In the genomic region with DNA sequence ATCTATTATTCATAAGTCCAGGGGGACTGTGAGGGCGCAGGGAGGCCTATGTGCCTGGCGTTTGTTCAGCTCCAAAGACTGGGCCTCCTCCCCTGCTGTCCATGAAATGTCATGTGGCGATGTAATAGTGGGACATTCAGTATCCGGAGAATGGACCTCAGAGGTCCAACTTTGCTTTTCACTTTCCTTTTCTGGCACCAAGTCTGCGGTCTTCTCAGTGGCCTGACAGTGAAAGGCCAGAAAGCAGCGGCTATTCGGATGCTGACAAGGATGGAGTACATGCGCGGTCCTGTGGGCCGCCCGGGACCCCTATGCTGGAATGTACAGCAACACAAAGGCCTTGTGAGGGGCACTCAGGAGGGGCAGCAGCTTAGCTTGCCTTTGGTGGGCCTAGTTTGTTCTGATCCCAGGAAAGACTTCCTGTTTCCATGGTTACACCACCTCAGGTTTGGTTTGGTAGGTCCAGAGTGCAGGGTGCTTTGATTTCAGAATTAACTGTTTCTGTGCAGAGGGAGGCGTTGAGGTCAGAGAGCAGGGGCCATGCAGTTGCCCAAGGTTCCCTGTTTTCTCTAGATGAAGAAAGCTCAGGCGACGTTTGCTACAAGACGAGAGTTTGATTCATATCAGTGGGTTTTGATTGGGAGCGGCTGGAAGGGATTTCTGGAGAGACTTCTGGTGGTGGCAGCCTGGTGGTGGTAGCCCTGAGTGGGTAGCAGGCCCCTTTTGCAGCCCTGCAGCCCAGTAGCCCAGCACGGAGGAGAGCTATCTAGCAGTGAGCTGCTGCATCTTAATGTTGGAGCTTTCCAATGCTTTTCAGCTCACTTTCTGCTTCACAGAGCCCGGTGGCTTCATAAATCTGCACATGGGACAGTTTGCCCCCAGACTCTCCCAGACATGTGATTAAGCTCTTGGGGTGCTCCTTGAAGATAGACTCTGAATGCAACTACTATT, we compare ENCODE assay signal across 12 mouse cellular contexts. TPM values are rescaled to one million over a fixed set of nuclear protein-coding genes. Genes with fewer than 3 reads are reported as not detected.
DNase-seq lines count a peak whose midpoint lies in the region; ATAC-seq lines count a peak whose summit lies in the region.
"Had no signal": no experiment of that assay in that cellular context is flagged by ENCODE, and none has a peak within 500 bp of the region (broad histone marks: within the 10 kb centered on the region; RNA-seq: fewer than 3 reads in every experiment).

No protein-coding gene starts in this region.

- peak overlapping the region; percentile 42 for H3K9ac ChIP-seq in embryonic facial prominence, embryonic 11.5 days (replicated peaks; ENCODE audit: low read length)
- no peak overlapping the region for H3K9ac ChIP-seq in hindbrain, embryonic 13.5 days
- H3K9ac ChIP-seq in midbrain, embryonic 15.5 days: 0 out of 2 replicates have a peak overlapping the region, but pooled peaks have one; percentile 2

- peak; percentile 61 for DNase-seq in R1 (ENCODE audit: low read depth, low spot score)
- DNase-seq in embryonic facial prominence, embryonic 11.5 days (ENCODE audit: low spot score): peak; percentile 73
- DNase-seq in spleen, adult 12 weeks (ENCODE audit: low spot score): no peak
- DNase-seq in spleen, postnatal 14 days (ENCODE audit: low spot score in 2 of 2): no peak
- DNase-seq: adrenal gland, postnatal 25 days; right cerebral cortex, adult 18-20 months had no signal

- no peaks in the 10 kb centered on the region for H3K27me3 ChIP-seq in embryonic facial prominence, embryonic 11.5 days (ENCODE audit: control insufficient read depth, insufficient read depth, low read length)
- no peaks in the 10 kb centered on the region for H3K27me3 ChIP-seq in hindbrain, embryonic 13.5 days
- H3K27me3 ChIP-seq in midbrain, embryonic 15.5 days (replicated peaks): 0 out of 2 replicates have a peak, but pooled peaks cover 7% of the 10 kb centered on the region

- peak overlapping the region; percentile 21; the same call in 1 of the 2 replicates for H3K4me2 ChIP-seq in embryonic facial prominence, embryonic 11.5 days (ENCODE audit: low read depth, low read length)
- peak overlapping the region; percentile 16 for H3K4me2 ChIP-seq in hindbrain, embryonic 13.5 days
- H3K4me2 ChIP-seq in midbrain, embryonic 15.5 days: peak overlapping the region; percentile 19; the same call in 1 of the 2 replicates

- no peaks in the 10 kb centered on the region for H3K36me3 ChIP-seq in embryonic facial prominence, embryonic 11.5 days (replicated peaks; ENCODE audit: control insufficient read depth, insufficient read depth, low read depth, low read length)
- H3K36me3 ChIP-seq in hindbrain, embryonic 13.5 days: no peaks in the 10 kb centered on the region
- H3K36me3 ChIP-seq in midbrain, embryonic 15.5 days (replicated peaks): no peaks in the 10 kb centered on the region

- H3K9me3 ChIP-seq in embryonic facial prominence, embryonic 11.5 days (replicated peaks; ENCODE audit: control insufficient read depth, low read length): no peaks in the 10 kb centered on the region
- no peaks in the 10 kb centered on the region for H3K9me3 ChIP-seq in hindbrain, embryonic 13.5 days
- H3K9me3 ChIP-seq in midbrain, embryonic 15.5 days: no peaks in the 10 kb centered on the region

- peak overlapping the region; percentile 92 for H3K27ac ChIP-seq in embryonic facial prominence, embryonic 11.5 days (replicated peaks; ENCODE audit: low read depth, low read length)
- peak overlapping the region; percentile 76 for H3K27ac ChIP-seq in hindbrain, embryonic 13.5 days
- peak overlapping the region; percentile 31 for H3K27ac ChIP-seq in midbrain, embryonic 15.5 days

- H3K4me3 ChIP-seq in embryonic facial prominence, embryonic 11.5 days (ENCODE audit: low read depth, low read length): no peak overlapping the region
- no peak overlapping the region for H3K4me3 ChIP-seq in hindbrain, embryonic 13.5 days
- no peak overlapping the region for H3K4me3 ChIP-seq in midbrain, embryonic 15.5 days

- WGBS in embryonic facial prominence, embryonic 11.5 days: 14% methylated on average over 18 of the region's 18 CpGs
- 9% methylated on average over 18 of the region's 18 CpGs for WGBS in hindbrain, embryonic 13.5 days
- 10% methylated on average over 18 of the region's 18 CpGs for WGBS in midbrain, embryonic 15.5 days

- ATAC-seq in embryonic facial prominence, embryonic 11.5 days (replicated peaks; ENCODE audit: insufficient number of reproducible peaks, low FRiP score, low TSS enrichment, low read depth): peak; percentile 74
- ATAC-seq in hindbrain, embryonic 13.5 days (ENCODE audit: low FRiP score): peak; percentile 87
- peak; percentile 78 for ATAC-seq in midbrain, embryonic 15.5 days (replicated peaks)
- no peak for ATAC-seq in erythroid progenitor cell, adult 5-6 weeks (replicated peaks; ENCODE audit: low FRiP score, poor library complexity, severe bottlenecking)

- peaks cover 16% of the 10 kb centered on the region for H3K4me1 ChIP-seq in embryonic facial prominence, embryonic 11.5 days (ENCODE audit: control insufficient read depth, insufficient read depth, low read length)
- peaks cover 48% of the 10 kb centered on the region for H3K4me1 ChIP-seq in hindbrain, embryonic 13.5 days (replicated peaks)
- peaks cover 25% of the 10 kb centered on the region for H3K4me1 ChIP-seq in midbrain, embryonic 15.5 days

RNA-seq across cellular contexts. Expression of a gene that starts 12.1 kb away (rescaled TPM):
- polyA plus RNA-seq in embryonic facial prominence, embryonic 11.5 days (2014; fragmentation: Nextera tagmentation; extraction: Ambion mirVana): 6.7 and 6.9 TPM in 2 replicates
- polyA plus RNA-seq in hindbrain, embryonic 13.5 days (2015; fragmentation: Nextera tagmentation; extraction: Ambion mirVana): 2.8 and 3.4 TPM in 2 replicates
- polyA plus RNA-seq in midbrain, embryonic 15.5 days (2015; fragmentation: Nextera tagmentation; extraction: Ambion mirVana): 2.2 and 2.3 TPM in 2 replicates
- total RNA-seq in erythroid progenitor cell, adult 5-6 weeks (2015; ENCODE audit: low replicate concordance): not detected in 2 replicates
- total RNA-seq in erythroid progenitor cell, adult 5-6 weeks (2017; ENCODE audit: low replicate concordance): not detected in 2 replicates
- total RNA-seq: common myeloid progenitor, adult 5-6 weeks had no signal

RNA-seq across cellular contexts. Expression of a gene that starts 56.6 kb away (rescaled TPM):
- polyA plus RNA-seq in embryonic facial prominence, embryonic 11.5 days (2014; fragmentation: Nextera tagmentation; extraction: Ambion mirVana): 1.4 and 3.4 TPM in 2 replicates
- not detected in 2 replicates for polyA plus RNA-seq in hindbrain, embryonic 13.5 days (2015; fragmentation: Nextera tagmentation; extraction: Ambion mirVana)
- 0.23 and 0.29 TPM in 2 replicates for polyA plus RNA-seq in midbrain, embryonic 15.5 days (2015; fragmentation: Nextera tagmentation; extraction: Ambion mirVana)
- not detected in 2 replicates for total RNA-seq in erythroid progenitor cell, adult 5-6 weeks (2015; ENCODE audit: low replicate concordance)
- total RNA-seq in erythroid progenitor cell, adult 5-6 weeks (2017; ENCODE audit: low replicate concordance): not detected in 2 replicates
- total RNA-seq: left cerebral cortex, postnatal 36 days; MEL had no signal

Comparison
In these comparisons a context has a peak if more than half of its experiments do, and no peak if none do; other contexts are left out.
1. DNase-seq: peak in R1 (single experiment) and embryonic facial prominence, embryonic 11.5 days (single experiment); none in spleen, adult 12 weeks (single experiment) and spleen, postnatal 14 days (0 of 2).
2. H3K27ac ChIP-seq: peak in every context shown above with its lines; median percentile 92 in embryonic facial prominence, embryonic 11.5 days; 76 in hindbrain, embryonic 13.5 days; 31 in midbrain, embryonic 15.5 days.
3. Peak in every context shown above with its lines, with median percentiles within 50 percentile points of each other: H3K4me2 ChIP-seq.